Comparison of ENCODE assay signal across 8 mouse cellular contexts in genomic region chr5:107269006-107269328, GRCm38 (mm10). TPM values are rescaled to one million over a fixed set of nuclear protein-coding genes. Genes with fewer than 3 reads are reported as not detected.
A peak's percentile ranks its signal among the peaks of the same experiment; 100 is the strongest.
DNase-seq lines count a peak whose midpoint lies in the region; ATAC-seq lines count a peak whose summit lies in the region.

No protein-coding gene starts in this region.

- H3K36me3 ChIP-seq in heart, embryonic 13.5 days, result peaks cover 13% of the 10 kb centered on the region; the same call in 1 of the 2 replicates
- H3K36me3 ChIP-seq in midbrain, embryonic 13.5 days, result no peaks in the 10 kb centered on the region

- DNase-seq in heart, postnatal 4 days, result no peak
- DNase-seq in brain, adult 2 months (ENCODE audit: low read depth, low spot score), result peak; percentile 31
- DNase-seq in kidney, adult 9 months, result peak; percentile 69
- DNase-seq in right cerebral cortex, adult 18-20 months, result no peak
- DNase-seq in ovary, postnatal 14 days (ENCODE audit: low spot score), result no peak

- peaks cover 57% of the 10 kb centered on the region for H3K4me1 ChIP-seq in heart, embryonic 13.5 days
- peaks cover 21% of the 10 kb centered on the region for H3K4me1 ChIP-seq in midbrain, embryonic 13.5 days (replicated peaks)

- no peak overlapping the region for H3K4me3 ChIP-seq in heart, embryonic 13.5 days
- H3K4me3 ChIP-seq in midbrain, embryonic 13.5 days (replicated peaks), result no peak overlapping the region

- peak overlapping the region; percentile 54 for H3K27ac ChIP-seq in heart, embryonic 13.5 days (replicated peaks)
- peak overlapping the region; percentile 21; the same call in 1 of the 2 replicates for H3K27ac ChIP-seq in midbrain, embryonic 13.5 days

- no peaks in the 10 kb centered on the region for H3K9me3 ChIP-seq in heart, embryonic 13.5 days
- H3K9me3 ChIP-seq in midbrain, embryonic 13.5 days, result no peaks in the 10 kb centered on the region

- H3K4me2 ChIP-seq in heart, embryonic 13.5 days, result peak overlapping the region; percentile 45
- H3K4me2 ChIP-seq in midbrain, embryonic 13.5 days (replicated peaks), result no peak overlapping the region

- 33% methylated on average over 6 of the region's 6 CpGs for WGBS in heart, embryonic 13.5 days
- WGBS in midbrain, embryonic 13.5 days, result 7% methylated on average over 6 of the region's 6 CpGs

- H3K27me3 ChIP-seq in heart, embryonic 13.5 days (replicated peaks), result no peaks in the 10 kb centered on the region
- peaks cover 23% of the 10 kb centered on the region for H3K27me3 ChIP-seq in midbrain, embryonic 13.5 days

- ATAC-seq in heart, embryonic 13.5 days (ENCODE audit: extremely low read depth, insufficient number of reproducible peaks, low FRiP score, low TSS enrichment), result no peak
- peak; percentile 38 for ATAC-seq in midbrain, embryonic 13.5 days
- ATAC-seq in megakaryocyte progenitor cell, adult 5-6 weeks (replicated peaks; ENCODE audit: poor library complexity), result no peak

- H3K9ac ChIP-seq in heart, embryonic 13.5 days, result peak overlapping the region; percentile 70
- H3K9ac ChIP-seq in midbrain, embryonic 13.5 days (replicated peaks), result no peak overlapping the region

RNA-seq across cellular contexts. Expression of gene Tgfbr3, which starts 20.5 kb away (rescaled TPM):
- 19.1 and 20.5 TPM in 2 replicates for polyA plus RNA-seq in heart, embryonic 13.5 days (2015; fragmentation: Nextera tagmentation; extraction: Ambion mirVana)
- 10 to 100 TPM; 28.5 to 28.9 TPM for total RNA-seq in heart, postnatal 4 days (2021)
- polyA plus RNA-seq in midbrain, embryonic 13.5 days (2015; fragmentation: Nextera tagmentation; extraction: Ambion mirVana), result 3.4 and 3.7 TPM in 2 replicates
- total RNA-seq in megakaryocyte progenitor cell, adult 5-6 weeks (2015), result 2.4 and 5.6 TPM in 2 replicates
- total RNA-seq in megakaryocyte progenitor cell, adult 5-6 weeks (2017), result 1.7 and 2.8 TPM in 2 replicates

Comparison
In these comparisons a context has a peak if more than half of its experiments do, and no peak if none do; other contexts are left out.
1. DNase-seq: peak in brain, adult 2 months (single experiment) and kidney, adult 9 months (single experiment); none in heart, postnatal 4 days (single experiment), right cerebral cortex, adult 18-20 months (single experiment) and ovary, postnatal 14 days (single experiment).
2. RNA of gene Tgfbr3, which starts 20.5 kb away (total RNA-seq): 28.5 to 28.9 TPM in heart, postnatal 4 days; 1.7 to 5.6 TPM in megakaryocyte progenitor cell, adult 5-6 weeks; every median in the first group is over 4 times any median in the second.